Mouse (Mus musculus): ENCODE results near the gene Uaca.
"Not testable (repeated sequence)": the region's sequence is repeated elsewhere in the genome, so short reads cannot be mapped to it uniquely, and the experiment has no call there.

Uaca gene

GRCm38 (mm10) chr9:60794841-60795351 is 554 bp downstream of the Uaca start:
- DNase-seq (ENCODE audit: low read depth, low spot score): no peak

DNA sequence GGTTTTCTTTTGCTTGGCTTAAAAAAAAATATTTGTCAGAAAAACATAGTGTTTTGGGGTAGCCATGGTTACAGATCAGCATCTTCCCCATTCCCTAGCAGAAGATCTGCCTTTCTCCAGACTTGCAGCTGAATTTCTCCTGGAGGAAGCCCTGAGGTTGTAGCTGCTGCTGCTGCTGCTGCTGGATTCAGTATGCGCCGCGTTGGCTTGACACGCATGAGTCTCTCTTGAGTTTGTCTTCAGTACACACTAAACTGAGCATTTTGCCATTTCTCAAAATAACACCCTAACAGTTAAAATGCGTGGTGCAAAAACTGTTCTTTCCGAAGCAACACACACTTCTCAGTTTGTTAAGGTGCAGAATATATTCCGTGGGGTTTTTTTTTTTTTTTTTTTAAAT is 1.7 kb downstream of the Uaca start:
- DNase-seq (ENCODE audit: low read depth, low spot score): no peak

GRCm38 (mm10) chr9:60797126-60797525 is 2.8 kb downstream of the Uaca start:
- no peak for DNase-seq (ENCODE audit: low read depth, low spot score)

GRCm38 (mm10) chr9:60799061-60799460 is 4.7 kb downstream of the Uaca start:
- DNase-seq (ENCODE audit: low read depth, low spot score): no peak

- DNase-seq (ENCODE audit: low read depth, low spot score): no peak
Measured at GRCm38 (mm10) chr9:60800663-60801382, 6.5 kb downstream of the Uaca start.

DNA sequence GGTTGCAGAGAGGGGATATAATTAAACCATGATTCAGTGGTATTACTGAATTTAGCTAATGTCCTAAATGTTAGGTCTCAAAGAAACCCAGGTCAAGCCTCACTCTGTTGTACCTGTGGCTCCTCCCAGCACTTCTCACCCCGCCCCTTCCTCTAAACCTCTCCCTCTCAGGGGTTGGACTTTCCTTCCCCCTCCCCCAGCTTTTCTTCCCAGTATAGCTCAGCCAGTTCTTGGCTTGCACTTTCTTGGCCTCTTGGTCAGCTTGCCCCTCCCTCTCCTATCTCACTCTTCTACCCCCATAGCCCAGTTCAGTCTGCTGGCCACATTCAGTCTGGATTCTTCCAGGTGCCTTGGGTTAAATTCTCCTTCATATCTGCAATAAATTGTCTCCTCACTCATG is 7.4 kb downstream of the Uaca start:
- DNase-seq (ENCODE audit: low read depth, low spot score): no peak

DNA sequence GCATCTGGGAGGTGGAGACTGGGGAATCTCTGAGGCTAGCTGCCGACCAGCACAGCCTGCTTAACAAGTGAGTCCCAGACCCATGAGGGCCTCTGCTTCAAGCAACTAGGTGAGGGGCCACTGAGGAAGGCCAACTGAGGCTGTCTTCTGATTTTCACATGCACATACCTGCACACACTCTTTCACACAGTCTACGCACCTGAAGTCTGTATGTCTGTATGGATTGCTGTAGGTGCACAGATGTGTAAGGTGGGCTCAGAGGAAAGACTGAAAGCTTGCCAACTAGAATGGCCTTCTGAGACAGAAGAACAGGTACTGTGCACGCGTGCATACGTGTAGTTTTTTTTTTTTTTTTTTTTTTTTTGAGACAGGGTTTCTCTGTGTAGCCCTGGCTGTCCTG is 8.0 kb downstream of the Uaca start:
- no peak for DNase-seq (ENCODE audit: low read depth, low spot score)

GRCm38 (mm10) chr9:60806021-60806420 is 11.7 kb downstream of the Uaca start:
- no peak for DNase-seq (ENCODE audit: low read depth, low spot score)

DNA sequence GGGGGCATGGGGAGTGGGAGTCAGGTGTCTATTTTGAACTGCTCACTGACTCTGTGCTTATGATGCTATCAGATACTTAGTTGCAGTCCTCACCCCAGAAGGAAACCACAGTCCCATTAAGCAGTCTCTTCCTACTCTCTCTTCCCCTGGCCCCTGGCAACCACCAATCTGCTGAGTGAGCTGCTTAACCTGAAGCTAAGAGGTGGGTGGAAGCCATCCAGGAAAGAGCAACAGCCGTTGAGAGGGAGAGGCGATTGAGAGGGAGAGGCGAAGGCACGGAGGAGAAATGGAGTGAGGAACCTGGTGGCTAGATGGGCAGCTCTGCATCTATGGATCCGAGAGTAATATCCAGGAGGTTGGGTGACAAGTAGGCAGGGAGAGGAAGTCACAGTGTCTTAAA is 13.7 kb downstream of the Uaca start:
- DNase-seq (ENCODE audit: low read depth, low spot score): no peak

DNA sequence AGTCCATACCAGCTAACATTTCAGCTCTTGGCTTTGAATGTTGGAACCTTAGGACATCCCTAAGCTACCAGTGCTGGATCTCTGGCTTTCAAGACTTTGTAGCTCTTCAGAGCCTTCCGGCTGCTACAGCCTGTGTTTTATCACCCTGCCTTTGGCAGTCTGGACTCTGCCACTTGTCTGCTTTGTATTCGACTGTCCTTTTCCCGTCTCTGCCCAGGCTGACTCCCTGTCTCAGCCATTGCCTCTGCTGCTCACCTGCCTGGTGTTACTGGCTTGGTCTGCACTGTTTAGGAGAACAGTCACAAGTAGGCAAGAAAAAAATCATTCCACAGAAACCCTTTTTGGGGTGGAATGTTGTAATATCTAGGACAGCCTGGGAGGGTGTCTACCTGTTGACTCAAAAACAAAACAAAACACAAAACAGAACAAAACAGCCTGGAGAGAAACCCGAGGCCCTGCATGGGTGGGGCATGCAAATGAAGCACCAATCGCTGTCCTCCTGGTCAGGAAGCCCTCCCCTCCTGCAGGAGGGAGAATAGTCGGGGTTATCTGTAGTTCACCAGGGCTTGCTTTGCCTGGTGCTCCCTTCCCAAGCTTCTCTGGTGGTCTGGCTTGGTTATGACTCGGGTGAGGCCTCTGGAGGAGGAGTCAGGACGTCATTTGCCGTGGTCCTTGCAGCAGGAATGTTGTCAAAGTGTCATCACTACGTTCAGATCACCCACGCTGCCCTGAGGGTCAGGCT is 19.0 kb downstream of the Uaca start:
- DNase-seq (ENCODE audit: low read depth, low spot score): no peak

GRCm38 (mm10) chr9:60815502-60815901 is 21.2 kb downstream of the Uaca start:
- DNase-seq (ENCODE audit: low read depth, low spot score): no peak

DNA sequence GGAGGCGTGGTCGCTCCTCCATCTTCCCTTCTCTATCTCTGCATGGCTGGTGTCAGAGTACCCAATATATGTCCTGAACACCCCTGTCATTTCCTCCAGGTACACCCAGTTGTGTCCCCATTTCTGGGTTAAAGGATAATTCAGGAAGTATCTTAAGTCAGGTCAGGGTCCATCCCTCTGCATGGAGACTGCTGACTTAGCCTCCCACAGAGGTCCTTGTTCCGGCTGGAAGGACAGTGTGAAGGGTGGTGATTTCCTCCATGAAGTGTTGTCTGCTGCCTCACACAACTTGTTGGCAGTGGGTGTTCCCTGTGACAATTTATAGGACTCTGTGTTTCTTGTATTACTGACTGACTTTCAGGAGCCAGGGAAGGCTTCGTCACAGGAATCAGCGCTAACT is 23.2 kb downstream of the Uaca start:
- DNase-seq (ENCODE audit: low read depth, low spot score): no peak

- DNase-seq (ENCODE audit: low read depth, low spot score): not testable (repeated sequence)
Measured at GRCm38 (mm10) chr9:60818582-60818981, 24.2 kb downstream of the Uaca start.

- DNase-seq (ENCODE audit: low read depth, low spot score): peak; percentile 6
Measured at GRCm38 (mm10) chr9:60819340-60819739, 25.0 kb downstream of the Uaca start.

DNA sequence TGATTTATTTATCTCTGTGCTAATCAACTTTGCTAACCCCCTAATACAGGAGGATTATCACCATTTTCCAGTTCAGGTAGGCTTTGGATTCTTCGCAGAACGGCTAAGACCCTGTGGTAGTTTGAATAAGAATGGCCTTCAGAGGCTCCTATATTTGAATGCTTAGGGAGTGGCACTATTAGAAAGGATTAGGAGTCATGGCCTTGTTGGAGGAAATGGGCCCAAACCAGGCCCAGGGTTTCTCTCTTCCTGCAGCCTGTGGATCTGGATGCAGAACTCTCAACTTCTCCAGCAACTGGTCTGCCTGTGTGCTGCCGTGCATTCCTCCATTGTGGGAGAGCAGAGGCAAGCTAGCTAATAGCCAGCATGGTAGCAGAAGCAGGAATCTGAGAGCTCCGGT is 27.2 kb downstream of the Uaca start:
- no peak for DNase-seq (ENCODE audit: low read depth, low spot score)

DNA sequence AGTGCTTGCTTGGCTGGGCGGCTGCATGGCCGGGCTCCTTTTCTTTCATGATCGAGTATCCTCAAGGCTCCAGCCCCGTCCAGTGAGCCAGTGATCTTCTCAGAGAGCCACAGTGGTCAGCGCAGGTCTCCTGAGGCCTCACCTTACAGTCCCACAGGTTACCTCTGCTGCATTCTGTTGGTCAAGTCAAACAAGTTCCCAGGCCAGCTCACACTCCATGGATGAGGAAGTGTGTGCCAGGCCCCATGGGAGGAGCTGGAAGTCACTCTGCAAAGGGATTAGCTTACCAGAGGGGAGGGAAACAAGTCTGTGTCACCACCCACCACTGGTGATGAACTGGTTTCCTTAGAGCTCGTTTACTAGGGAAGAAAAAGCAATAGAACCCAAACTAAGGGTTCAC is 28.3 kb downstream of the Uaca start:
- no peak for DNase-seq (ENCODE audit: low read depth, low spot score)

DNA sequence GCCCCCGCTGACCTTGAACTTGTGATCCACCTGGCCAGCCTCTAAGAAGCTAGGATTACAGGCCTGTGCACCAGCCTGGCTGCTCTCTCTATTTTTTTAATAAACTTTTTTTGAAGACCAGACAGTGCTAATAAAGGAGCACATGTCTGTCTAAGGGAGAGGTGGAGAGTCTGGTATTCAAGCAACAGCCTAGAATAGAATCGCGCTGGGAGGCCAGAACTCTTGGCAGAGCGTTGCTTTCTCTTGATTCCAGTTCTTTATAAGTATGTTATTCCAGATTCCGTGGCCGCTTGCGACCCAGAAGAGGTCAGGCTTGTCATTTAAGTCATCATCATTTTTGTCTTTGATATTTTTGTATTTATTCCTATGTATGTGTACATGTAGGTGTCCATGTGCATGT is 31.2 kb downstream of the Uaca start:
- DNase-seq (ENCODE audit: low read depth, low spot score): no peak

DNA sequence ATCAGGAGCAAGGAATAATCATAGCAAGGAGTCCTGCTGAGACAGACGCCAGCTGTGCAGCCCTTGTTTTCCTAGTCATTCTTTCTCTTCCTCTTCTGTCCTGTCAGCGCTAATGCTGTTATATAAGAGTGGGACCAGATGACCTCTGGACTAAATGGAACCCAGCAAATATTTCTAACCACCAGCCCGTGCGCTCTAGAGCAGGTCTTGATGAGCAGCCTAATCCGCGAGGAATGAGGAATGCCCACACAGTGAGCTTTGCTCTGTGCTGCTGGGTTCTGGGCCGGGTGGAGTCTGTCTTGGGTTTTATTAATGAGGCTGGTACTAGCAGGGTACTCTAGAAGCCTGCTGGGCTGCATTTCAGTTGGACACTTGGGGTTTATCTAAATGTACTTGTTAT is 32.4 kb downstream of the Uaca start:
- DNase-seq (ENCODE audit: low read depth, low spot score): no peak

DNA sequence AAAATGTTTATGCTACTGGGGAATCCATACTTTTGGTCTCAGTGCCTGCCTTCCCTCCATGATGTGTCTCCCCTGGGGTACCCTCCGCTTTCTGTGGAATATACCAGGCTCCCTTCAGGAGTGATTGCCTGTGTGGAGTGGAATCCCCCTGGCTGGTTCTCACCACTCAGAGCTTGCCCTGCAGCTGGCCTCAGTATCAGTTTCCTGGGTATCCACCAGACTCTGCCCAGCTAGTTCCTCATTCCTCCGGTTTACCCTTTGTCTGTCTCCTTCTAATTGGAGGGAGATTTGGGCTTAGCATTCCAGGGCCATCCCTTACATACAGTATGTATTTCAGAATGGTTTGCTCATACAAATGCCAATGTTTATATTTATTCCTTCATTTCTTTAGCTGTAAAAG is 33.9 kb downstream of the Uaca start:
- DNase-seq (ENCODE audit: low read depth, low spot score): no peak

DNA sequence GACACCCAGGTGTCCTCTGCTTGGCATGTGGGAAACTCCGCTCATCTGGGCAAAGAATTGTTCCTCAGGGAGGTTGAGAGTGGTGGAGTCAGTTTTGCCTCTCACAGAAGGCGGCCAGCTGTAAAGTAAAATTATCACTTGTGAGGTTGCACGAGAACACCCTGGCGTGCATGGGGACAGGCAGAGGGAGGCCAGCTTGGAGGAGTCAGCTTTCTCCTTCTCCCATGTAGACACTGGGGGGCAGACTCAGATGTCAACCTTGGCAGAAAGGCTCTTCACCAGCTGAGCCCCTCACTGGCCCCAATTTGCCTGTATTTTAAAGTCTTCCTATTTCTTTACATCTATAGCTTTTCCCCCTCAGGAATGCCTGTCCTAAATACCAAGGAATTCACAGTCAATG is 35.3 kb downstream of the Uaca start:
- no peak for DNase-seq (ENCODE audit: low read depth, low spot score)

DNA sequence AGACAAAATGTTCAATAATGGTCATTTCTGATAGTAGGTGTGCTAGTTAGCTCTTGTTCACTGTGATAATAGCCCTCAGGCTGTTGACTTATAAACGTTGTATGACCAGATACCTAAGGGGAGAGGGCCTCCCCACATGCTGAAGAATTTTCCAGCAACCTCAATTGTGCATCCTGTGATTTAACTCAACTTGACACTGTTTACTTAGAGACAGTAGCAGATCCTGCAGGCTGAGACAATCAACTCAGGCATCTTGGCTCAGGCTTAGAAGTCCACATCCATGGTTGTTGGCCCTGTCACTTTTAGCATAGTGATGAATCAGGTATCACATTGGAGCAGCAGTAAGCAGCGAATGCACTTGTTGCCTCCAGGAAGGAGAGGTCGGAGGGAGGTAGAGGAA is 35.7 kb downstream of the Uaca start:
- no peak for DNase-seq (ENCODE audit: low read depth, low spot score)

DNA sequence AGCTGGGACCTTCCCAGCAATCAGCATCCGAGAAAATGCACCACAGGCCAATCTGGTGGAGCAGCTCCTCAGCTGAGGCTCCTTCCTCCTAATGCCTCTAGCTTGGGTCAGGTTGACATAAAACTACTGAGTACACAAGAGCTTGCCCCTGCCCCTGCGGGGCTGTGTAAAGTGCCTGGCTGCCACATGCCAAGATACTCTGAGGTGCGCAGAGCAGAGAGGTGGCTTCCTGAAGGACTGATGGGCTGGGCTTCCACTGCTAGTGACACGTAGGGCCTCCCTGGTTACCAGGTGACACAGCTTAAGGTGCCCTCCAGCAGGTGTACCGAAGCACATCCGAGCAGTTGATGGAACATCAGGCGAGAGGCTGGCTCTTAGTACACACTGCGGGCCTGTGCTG is 37.9 kb downstream of the Uaca start:
- DNase-seq (ENCODE audit: low read depth, low spot score): no peak

DNA sequence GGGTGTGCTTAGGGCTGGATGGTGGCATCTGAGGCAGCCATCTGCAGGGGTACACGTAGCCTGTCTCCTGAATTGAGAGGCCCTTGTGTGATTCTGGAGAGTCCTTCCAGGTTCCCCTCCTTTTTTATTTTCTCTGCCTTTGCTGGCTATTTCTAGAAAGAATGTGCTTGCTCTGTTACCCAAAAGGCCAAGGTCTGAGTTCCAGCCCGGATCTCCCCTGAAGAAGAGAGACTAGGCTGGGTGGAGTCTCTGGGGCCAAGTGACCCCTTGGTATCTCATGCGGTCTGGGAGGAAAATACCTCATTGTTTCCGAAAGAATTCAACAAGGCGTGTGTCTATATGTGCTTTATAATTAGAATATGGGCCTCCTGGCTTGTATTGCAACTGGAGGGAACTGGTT is 41.8 kb downstream of the Uaca start:
- DNase-seq (ENCODE audit: low read depth, low spot score): no peak

Measured in c-Kit-negative CD71-positive TER-119-positive erythroid progenitor cells, embryonic 14.5 days (primary cell).